Mouse (Mus musculus): ENCODE results near the gene 1700016K19Rik. TPM values are rescaled to one million over a fixed set of nuclear protein-coding genes. Genes with fewer than 3 reads are reported as not detected.

The 1700016K19Rik gene
- 1 to 10 TPM in 1 of 2 experiments, not detected in 1; 3.4 TPM for polyA plus RNA-seq (2017; shearing (Covaris generic))

DNA sequence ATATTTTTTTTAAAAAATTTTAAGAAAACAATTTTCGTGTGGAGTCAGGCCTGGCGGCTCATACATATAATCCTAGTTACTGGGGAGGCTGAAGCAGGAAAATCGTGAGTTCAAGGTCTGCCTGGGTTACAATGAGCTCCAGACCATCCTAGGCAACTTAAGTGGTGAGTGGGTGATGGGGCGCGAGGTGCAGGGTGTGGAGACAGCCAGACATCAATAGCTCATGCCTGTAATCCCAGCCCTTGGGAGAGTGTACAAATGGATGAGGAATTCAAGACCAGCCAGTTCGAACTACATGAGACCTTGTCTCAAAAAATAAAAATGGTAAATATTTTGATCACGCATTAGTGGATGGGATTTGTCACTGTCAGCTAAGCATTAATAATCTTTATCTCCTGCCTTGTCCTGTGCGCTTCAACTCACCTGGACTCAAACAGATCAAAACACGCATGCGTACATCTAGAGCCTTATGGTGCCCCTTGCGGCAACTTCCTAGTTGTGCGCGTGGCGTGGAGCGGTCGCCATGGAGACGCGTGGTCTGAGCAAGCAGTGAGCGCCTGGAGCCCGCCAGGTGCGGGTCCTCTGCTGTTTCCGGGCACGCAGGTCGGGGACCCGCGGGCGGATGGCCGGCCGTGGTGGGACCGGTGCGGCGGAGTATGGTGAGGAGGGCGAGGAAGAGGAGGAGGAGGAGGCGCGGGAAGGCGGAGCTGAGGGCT lies at the start of gene 1700016K19Rik:
Gene 1700016K19Rik (plus strand): TSS at position 473 of the 716 bp plus-strand sequence.

DNA sequence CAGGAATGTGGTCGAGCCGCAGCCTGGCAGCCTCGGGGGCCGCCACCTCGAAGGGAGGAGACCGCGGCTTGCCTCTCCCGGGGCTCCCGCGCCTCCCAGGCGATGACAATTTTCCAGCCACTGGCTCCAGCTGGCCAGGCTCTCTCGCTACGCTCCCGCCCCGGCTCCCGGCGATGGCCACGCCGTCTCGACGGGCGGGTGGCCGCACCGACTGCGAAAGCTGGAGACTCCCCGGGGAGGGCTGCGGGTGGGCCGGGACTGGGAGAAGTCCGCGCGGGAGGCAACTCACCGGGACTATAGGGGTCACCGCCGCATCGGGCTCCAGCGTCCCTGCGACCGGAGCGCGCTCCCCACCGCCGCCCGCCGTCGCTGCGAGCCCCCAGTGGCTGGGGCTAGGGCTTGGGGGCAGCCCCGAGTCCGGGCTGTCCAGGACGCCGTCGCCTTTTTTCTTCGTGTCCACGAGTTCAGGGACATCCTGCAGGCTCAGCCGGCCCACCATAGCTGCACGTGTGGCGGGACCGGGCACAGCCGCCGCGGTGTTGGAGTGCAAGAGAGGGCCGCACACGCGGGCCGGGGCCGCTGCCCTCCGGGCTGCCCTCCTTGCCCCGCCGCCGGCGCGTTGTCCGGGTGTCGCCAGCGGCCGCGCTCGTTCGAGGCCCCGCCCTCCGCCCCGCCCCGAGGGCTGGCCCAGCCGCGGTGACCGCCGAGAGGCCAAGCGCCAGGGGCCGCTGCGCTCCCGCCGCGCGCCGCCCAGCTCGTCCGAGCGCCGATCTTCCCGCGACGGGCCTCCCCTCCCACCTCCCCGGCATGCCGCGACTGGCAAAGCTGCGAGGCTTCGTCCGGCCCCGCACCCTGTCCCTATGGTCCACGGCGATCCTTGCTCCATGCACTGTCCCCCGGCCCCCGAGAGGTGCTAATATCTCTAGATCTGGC lies 27.7 kb downstream of the 1700016K19Rik start, which contains the start of gene Rflnb:
Gene Rflnb (minus strand): TSS at position 644 of the 933 bp plus-strand sequence.

Other genes starting within 250 kb of the 1700016K19Rik start
- gene Doc2b, start 203.9 kb upstream of the 1700016K19Rik start, polyA plus RNA-seq (2017; shearing (Covaris generic)), result not detected
- 1 to 10 TPM; 7.4 to 9.7 TPM for gene Rph3al, start 61.5 kb upstream of the 1700016K19Rik start, polyA plus RNA-seq (2017; shearing (Covaris generic))
- gene Rflnb, start 27.9 kb downstream of the 1700016K19Rik start, polyA plus RNA-seq (2017; shearing (Covaris generic)), result 10 to 100 TPM; 28.5 to 77.0 TPM
- 10 to 100 TPM; 49.9 to 68.7 TPM for gene Vps53, start 179.7 kb downstream of the 1700016K19Rik start, polyA plus RNA-seq (2017; shearing (Covaris generic))
- gene Fam57a, start 179.8 kb downstream of the 1700016K19Rik start, polyA plus RNA-seq (2017; shearing (Covaris generic)), result 1 to 10 TPM; 2.8 to 4.3 TPM
- not detected for gene Dbil5, start 217.7 kb downstream of the 1700016K19Rik start, polyA plus RNA-seq (2017; shearing (Covaris generic))
- gene Gemin4, start 217.8 kb downstream of the 1700016K19Rik start, polyA plus RNA-seq (2017; shearing (Covaris generic)), result 10 to 100 TPM; 13.2 to 22.6 TPM
- 10 to 100 TPM in 1 of 2 experiments, 1 to 10 TPM in 1; 7.2 to 16.3 TPM for gene Mrm3, start 243.8 kb downstream of the 1700016K19Rik start, polyA plus RNA-seq (2017; shearing (Covaris generic))
- gene Glod4, start 243.8 kb downstream of the 1700016K19Rik start, polyA plus RNA-seq (2017; shearing (Covaris generic)), result 10 to 100 TPM; 70.0 to 83.7 TPM